Mouse (Mus musculus): ENCODE measurements around the gene Gm6583.

The Gm6583 gene

DNA sequence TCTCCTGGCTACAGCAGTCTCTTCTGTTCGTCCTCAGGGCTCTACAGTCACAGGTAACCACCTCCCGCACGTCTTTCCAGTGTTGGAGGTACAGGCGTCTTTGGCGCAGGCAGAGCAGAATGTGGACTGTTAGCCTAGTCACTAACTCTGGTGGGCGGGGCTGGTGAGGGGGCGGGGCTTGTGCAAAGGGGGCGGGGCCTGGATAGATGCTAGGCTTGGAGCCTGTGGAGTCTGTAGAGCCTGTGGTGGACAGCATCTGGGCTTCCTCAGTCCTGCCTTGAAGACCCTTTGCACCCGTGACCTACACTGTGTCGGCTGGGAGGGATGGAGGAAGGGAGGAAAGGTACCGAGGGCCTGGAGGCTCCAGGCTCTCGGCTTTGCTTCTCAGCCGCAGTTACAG, at the start of gene Gm6583:
Gene Gm6583 (minus strand): TSS at position 124 of the 400 bp plus-strand sequence.
- DNase-seq: no peak

DNA sequence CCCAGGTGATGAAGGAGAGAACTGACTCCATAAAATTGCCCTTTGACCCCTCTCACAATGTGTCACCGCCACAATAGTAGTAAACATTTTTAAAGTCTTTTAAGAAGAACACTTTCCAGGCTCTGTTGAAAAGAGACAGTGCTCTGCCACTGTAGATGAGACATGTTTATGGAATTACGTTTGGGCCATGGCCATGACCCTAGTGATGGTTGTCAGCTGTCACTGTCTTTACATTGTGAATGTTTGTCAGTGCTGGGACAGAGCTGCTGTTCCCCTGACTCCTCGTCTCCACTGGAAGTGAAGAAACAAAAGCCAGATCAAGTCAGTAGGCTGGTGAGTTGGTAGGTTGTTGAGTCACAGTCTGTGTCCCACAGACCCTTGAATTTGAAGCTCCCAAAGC, 46.6 kb upstream of the Gm6583 start:
- DNase-seq: no peak

DNA sequence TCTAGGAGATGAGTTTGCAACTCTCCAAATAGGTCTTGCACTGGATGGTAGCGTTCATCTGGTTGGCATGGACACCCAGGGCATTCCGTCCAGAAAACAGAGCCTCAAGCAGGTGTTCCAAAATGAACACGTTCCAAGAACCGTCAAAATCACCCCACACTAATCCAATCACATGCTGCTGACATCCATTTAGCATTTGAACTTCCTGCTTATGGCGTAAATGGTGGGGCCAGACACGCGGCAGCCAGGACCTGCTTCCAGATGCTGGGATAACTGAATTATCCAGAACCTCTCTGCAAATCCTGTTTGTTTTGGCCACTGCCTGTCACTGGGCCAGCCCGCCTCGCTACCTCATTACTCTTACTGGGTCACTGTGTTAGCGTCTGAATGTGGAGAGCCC, 43.5 kb upstream of the Gm6583 start:
- DNase-seq: no peak

DNA sequence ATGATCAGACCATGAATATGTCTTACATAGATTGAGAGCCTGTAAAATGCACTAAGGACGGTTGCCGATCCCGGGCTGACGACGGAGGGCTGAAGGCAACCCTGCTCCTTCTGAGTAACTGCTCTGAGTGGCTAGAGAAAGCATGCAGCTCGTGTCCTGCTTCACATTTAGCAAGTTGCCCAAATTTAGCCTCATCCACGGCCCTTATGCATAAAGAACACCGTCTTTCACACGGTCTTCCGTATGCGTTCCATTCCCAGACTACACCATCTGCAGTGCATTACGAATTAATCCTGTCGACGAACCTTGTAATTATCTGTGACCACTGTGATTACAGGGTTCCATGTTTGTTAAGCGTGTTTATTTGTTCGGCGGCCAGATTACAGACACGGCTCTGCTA, 40.2 kb upstream of the Gm6583 start:
- no peak for DNase-seq

DNA sequence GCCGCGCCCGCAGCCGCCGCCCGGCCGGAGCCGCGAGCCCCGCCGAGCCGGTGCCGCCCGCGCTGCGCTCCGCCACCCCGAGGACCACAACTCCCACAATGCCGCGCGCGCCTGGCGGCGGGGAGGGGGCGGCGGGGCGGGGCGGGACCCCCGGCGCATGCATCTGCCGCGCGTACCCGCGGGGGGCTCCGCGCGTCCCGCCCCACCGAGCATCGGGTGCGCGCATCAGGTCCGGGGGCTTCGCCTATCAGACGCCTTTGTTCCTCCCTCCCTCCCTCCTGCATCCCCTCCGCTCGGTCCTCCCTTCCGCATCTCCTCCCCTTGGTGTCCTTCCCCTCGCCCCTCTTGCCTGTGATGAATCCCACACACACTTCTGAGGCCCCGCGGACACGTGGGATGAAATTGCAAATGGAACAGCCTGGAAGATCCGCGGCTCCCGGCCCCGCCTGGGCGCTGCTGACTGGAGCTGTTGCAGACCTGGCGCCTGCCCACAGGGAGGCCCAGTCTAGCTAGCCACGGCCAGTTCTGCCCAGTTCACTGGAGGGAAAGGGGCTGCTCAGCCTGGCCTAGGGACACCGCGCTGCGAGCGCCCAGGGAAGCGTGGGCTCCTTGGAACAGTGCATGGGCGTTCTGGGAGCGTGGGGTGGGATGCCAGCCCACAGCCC, 39.1 kb upstream of the Gm6583 start, which contains the start of gene Asphd2:
Gene Asphd2 (minus strand): TSS at position 88 of the 665 bp plus-strand sequence.
- DNase-seq: peak; percentile 56

DNA sequence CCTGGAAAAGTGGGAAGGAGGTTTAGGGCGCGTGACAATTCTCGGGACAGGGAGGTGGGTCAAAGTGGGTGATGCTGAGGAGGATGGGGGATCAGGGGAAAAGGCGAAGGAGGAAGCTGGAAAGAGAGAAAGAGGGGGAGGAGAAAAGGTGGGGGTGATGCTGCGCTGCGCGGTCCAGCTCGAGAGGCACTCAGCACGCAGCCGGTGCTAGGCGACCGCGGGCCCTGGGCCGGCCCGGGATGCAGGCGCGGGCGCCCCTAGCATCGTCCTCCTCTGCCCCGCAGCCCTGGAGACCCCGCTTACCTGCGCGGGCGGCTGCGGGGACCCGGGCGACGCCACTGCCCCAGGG, 38.6 kb upstream of the Gm6583 start:
- DNase-seq: no peak

DNA sequence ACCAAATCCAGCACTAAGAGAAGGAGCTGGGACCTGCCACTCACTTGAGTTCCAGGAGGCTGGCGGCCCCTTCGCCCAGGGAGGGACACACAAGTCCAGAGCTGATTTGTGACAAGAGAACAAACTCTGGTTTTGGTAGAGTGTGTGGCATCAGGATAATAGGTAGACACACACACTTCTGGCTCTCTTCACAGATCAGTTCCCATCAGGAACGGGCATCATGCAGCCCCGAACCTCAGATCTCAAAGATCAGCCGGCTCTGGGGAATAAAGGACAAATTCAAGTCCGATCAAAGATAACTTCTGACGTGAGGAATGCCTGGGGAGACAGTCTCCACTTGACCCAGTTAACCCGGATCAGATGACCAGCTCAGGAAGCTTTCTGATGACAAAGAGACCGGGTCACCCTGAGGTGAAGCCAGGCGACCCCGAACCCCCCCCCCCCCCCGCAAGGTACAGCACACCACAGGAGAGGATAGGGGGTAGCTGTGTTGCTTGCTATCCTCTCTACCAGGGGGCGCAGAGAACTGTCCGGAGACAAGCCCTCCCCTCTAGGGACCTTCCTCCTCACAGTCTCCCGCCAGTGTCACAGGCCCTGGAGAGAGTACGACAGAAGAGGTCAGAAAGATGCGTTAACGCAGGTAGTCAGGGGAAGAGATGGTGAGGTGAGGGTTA, 38.0 kb upstream of the Gm6583 start:
- no peak for DNase-seq

DNA sequence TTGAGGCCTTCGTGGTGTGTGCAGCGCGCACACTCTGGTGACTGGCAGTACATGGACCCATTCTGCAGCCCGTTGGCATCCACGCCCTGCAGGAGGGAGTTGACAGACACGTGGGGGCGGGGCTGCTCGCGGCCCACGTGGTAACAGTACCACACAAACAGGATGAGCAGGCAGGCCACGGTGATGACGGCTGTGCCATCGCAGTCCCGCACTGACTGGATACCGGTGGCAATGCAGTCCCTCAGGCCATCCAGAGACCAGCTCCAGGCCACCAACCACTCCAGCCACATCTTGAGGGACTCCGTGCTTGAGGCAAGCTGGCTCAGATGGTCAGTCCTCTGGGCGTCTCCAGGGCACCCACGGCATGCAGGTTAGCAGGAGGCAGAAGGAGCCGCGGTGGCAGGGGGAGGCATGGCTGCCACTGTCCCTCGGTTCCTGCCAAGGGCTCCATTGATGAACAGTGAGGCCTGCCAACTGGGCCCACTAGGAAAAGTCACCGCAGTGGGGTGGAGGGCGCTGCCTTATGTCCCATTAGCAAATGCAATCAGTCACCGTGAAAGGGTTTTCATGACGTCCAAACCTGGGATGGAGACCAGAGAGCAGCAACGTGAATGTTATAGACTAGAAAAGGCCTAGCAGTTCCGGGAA, 36.0 kb upstream of the Gm6583 start:
- no peak for DNase-seq

DNA sequence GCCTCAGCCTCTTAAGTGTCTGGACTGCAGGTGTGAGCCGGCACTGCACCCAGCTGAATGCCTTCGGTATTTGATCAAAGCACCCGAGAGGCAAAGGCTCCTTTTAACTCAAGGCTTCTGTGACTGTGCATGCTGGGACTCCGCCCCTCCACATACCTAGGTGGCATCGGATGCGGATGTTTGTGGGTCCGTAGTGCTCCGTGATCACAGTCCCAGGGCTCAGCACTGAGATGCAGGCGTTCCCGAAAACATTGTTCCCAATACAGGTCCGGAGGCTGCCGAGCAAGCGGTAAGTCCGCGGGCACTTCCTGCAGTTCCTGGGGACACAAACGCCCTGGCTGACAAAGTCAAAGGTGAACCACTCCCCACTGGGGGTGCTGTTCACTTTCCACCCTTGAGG, 35.2 kb upstream of the Gm6583 start:
- DNase-seq: no peak

DNA sequence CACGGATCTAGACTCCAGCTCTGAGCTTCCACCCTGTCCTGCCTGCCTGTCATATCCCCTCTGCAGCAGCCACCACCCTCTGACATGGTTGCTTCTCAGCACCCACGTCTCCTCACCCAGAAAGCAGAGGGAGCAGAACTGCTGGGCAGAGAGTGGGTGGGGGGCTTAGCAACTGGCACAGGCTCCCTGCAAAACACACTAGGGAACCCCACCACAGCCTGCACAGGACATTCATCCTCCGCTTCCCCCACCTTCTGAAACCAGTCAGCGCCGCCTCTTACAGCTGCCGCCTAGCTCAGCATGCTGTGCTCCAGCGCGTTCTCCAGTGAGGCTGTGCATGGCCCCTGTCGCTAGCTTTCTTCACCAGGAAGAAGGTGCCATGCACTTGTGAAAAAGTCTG, 33.5 kb upstream of the Gm6583 start:
- DNase-seq: no peak

DNA sequence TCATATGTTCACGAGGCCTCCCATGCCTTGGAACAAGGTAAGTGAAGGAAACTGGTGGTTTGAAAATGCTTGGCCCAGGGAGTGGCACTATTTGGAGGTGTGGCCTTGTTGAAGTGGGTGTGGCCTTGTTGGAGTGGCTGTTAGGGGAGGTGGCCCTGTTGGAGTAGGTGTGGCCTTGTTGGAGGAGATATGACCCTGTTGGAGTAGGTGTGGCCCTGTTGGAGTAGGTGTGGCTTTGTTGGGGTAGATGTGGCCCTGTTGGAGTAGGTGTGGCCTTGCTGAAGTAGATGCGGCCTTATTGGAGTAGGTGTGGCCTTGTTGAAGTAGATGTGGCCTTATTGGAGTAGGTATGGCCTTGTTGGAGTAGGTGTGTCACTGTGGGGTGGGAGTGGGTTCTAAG, 30.1 kb upstream of the Gm6583 start:
- no peak for DNase-seq

DNA sequence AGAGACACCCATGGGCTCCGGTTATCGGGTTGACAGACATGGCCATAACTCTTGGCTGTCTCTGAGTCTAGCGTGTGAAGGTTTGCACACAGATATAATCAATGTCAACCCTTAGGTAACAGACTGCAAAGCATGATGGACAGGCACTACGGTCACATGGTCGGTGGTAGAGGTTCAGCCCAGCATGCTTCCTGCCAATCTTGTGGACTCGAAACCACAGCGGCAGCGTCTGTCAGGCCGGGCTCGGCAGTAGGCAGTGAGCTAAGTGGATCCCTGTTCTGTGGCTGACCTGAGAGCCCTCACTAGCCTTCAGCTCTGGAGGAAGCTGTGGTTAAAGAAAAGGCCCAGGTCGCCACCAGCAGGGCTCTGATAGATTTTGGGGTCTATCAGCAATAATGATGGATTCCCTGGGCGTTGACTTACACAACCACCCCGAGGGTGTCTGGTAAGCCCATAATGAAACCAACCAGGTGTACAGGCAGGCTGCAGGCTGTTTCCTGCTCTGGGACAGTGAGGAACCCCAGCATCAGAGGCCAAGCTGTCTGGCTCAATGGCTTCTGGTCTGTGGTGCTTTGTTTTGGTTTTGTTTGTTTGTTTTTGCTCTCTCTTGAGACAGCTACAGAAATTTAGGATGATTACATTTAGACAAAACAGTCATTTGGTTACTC, 29.1 kb upstream of the Gm6583 start:
- DNase-seq: no peak

DNA sequence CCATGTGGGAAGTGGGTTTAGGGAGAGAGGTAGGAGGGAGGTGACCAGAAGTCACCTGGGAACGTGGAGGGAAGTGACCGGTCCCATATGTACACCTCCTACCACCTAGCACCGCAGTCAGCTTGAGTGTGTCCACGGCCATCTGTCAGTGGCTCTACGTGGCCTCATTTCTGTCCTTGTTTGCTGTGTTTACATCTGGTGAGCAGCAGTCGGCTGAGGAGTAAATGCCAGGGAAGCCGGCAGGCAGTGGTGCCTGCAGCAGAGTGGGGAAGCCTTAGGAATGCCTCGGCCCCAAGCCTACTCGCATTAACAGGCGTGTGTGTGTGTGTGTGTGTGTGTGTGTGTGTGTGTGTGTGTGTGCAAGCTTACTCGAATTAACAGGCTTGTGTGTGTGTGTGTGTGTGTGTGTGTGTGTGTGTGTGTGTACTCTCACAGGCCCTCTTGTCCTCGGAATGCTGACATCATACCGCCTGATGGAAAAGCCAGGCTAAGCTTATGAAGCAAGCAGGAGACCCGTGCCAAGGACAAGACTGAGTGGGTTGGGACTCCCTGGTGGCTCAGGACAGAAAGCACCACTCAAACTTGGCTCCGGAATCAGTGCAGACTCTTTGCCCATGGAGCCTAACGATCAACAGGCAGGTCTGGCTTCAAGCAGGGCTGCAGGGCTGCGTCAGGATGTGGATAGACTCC, 27.0 kb upstream of the Gm6583 start:
- DNase-seq: peak; percentile 81

DNA sequence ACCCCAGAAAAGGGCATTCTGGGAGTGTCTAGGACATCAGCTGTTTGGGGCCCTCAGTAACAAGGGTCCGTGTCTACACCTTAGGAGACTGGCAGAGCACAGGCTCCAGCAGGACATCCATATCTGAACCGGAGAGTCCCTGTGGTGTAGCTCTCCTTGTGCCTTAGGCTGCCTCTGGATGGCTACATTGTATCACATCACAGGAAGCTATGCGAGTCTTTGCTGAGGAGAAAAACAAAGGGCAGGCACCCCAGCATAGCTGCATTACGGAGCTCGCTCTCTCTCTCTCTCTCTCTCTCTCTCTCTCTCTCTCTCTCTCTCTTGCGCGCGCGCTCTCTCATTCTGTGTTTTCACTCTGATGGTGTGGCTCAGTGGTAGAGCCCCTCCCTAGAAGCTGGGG, 26.2 kb upstream of the Gm6583 start:
- DNase-seq: no peak

DNA sequence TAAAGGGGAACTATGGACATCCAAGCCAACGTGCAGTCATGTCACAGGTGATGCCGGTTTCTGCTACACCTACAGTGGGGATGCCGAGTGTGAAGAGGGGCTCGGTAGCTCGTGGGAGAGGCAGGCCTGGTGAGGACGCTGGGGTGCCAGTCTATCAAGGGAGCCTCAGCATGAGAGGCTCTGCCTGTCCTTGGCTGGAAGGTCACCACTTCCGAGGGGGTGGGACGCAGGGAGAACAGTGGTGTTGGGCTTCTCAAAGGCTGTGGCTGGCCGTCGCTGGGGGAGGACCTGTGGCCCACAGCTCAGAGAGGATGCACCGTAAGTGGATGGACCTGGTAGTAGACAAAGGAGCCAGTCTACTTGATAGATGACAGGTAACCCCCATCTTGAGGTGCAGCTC, 25.3 kb upstream of the Gm6583 start:
- DNase-seq: no peak

DNA sequence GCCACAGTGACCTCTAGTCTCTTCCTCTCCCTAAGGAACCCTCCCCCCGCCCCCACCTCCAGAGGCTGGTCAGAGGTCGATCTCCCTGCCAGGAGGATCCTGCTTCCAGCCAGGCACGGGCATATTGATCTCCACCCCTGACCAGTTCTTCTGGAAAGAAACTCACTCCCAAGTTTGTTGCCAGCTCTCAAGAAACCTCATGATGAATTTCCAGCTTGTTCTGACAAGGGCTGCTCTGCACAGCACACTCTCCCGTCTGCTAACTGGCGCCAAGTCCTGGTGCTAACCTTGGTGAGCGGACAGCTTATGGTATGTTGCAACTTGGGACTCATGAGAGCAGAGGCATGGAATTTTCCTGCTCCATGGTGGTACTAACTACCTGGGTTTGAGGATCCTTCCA, 22.9 kb upstream of the Gm6583 start:
- no peak for DNase-seq

DNA sequence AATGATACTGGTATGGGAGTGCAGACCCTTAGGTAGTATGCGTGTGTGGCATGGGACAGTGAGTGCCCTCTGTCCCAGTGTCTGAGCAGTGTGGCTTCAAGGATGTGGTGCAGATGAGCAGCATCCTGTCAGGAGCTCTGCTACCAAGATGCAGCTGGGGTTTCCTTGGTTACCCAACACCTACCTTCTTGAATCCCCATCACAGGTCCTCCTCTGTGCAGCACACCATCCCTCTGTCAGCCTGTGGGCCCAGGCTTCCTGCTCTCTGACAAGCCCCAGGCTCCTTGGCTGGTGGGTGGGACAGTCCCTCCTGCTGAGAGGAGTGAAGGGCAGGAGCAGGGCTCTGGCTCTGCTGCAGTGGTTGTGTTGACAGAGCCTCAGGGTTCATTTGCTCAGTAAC, 21.5 kb upstream of the Gm6583 start:
- no peak for DNase-seq

DNA sequence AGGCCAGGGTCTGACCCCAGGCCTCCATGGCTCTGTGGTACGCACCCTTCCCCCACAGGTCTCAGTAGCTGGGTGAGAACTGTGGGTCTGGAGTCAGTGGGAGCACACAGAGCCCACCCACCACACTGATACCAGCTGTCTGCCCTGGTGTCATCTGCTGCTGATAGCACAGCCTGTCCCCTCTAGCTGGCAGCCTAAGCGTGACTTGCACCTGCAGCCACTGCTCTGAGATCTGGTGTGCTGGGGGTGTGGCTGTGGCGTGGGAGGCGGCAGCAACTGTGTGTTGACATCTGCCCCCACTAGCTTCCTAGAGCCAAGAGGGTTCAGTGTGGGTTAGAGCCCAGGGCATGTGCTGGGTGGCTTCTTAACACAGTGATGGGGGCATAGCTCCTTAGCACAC, 20.3 kb upstream of the Gm6583 start:
- DNase-seq: no peak

DNA sequence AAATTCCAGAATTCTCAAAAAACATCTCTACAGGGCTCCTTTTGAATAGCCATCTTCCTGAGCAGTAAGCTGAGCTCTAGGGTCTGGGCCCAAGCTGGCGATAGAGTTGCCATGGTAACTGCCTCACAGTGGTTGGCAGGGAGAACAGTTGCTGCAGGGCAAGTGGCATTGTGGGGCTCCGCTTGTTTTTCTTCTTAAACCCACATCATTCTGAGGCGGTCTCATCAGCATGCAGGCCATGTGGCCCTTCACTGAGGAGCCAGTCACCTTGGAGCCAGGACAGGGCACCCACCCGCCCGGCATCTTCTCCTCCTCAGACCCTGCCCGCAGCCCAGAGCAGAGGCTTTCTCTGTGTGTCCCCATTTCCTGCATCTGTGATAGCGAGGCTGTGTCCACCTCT, 16.1 kb upstream of the Gm6583 start:
- DNase-seq: no peak

DNA sequence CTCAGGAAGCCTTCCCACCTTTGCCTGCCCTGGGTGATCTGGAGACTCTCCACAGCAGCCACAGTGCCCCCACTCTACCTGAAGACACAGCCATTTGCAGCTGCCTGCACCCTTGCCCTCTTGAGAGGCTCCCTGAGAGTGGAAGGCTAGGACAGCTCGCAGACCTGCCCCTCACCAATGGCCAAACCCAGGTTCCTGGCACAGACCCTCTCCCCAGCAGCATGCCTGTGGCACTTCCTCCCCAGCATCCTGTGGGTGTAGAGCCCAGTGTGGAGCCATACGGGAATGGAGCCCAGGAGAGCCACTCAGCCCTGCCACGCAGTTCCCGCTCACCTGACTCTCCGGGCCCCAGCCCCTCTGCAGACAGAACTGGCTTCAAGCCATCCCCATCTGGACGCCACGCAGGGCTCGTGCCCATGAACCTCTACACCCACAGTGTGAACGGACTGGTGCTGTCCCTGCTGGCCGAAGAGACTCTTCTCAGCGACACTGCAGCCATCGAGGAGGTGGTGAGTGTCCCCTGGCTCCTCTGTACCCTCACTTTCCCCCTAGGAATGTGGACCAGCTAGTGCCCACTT, 14.5 kb upstream of the Gm6583 start:
- DNase-seq: no peak

DNA sequence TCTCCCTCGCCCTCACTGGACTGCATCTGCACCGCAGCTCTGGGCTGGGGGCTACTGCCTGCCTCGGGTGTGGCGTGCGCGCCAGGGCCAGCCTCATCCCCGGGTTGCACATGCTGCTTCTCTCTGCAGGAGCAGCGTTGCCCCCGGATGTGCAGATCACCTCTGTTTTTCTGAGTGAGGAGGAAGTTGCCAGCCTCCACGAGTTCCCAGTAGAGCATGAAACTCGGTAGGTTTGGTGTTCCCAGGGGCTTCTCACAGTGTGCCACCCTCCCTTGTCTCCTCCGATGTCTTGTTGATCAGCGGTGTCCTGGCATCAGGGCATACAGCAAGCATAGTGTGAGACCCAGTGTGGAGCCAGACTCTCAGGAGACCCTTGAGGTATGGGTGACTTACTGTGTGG, 13.5 kb upstream of the Gm6583 start:
- no peak for DNase-seq

DNA sequence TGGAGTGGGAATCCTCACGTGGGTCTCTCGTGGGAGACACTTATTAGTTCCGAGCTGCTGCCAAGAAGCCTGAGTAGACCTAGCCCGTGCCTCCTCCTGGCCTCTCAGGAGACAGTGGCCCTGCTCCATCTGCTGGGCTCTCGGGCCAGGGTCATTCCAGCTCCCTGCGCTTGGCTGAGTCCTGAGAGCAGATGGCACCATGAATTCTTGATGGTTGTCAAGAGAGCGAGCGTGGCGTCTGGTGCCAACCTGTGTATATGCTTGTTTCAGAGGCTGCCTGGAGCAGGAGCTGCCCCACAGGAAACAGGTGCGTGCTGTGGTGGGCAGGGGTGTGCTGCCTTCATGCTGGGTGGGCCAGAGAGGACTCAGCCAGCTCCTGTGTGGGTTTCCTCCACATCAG, 12.8 kb upstream of the Gm6583 start:
- no peak for DNase-seq

DNA sequence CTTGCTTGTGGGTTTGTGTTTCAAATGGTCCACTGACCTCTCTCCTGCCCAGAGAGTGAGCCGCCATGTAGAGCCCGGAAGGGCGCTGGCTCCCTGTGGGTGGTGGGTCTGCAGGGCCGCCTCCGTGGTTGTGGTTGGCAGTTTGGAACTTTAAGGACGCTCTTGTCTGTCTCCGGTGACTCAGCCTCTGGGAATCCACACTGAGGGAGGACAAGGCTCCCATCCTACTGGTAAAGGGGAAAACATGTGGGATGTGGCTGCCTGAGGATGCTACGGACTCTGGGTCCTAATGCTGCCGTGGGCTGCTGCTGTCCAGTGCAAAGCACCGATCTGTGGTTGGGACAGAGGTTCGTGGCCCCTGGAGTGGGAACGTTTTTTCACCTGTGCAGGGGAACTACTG, 12.1 kb upstream of the Gm6583 start:
- no peak for DNase-seq

Data from lung, postnatal 10 days (tissue).